Mouse (Mus musculus): ENCODE data around the gene Rapgef5. TPM values are rescaled to one million over a fixed set of nuclear protein-coding genes. Genes with fewer than 3 reads are reported as not detected.

Gene Rapgef5
- polyA plus RNA-seq, 1 experiment from 2014 or later = 15.2 TPM

DNA sequence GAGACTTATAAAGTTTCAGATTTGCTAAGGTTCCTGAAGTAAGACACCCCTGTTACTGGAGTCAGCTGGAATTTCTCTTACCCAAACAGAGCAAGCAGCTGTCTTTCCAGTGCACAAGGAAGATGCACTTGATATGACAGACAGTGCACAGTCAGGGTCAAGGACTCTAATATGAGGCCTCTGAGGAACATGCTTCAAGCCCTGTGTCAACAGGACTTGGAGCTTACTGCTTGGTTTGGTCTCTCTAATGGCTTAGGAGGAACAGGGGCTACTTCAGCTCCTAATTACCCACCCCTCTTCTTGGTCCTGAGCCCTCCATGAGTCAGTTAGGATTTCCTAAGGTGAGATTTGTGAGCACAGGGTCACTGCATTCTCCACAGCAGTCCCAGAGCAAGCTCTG is 244.6 kb downstream of the Rapgef5 start:
- Histone ChIP-seq H3K4me1 (ENCODE audit: control insufficient read depth, insufficient read depth, low read length) (peaks cover 5% of the 10 kb centered on the region), H3K4me3 (ENCODE audit: low read length) (no peak overlapping the region), H3K4me2 (ENCODE audit: low read depth, low read length) (no peak overlapping the region), H3K27me3 (ENCODE audit: control insufficient read depth, insufficient read depth, low read length) (no peaks in the 10 kb centered on the region), H3K9ac (ENCODE audit: low read length) (no peak overlapping the region), H3K36me3 (ENCODE audit: control insufficient read depth, insufficient read depth) (no peaks in the 10 kb centered on the region), H3K9me3 (replicated peaks; ENCODE audit: control insufficient read depth, low read length) (no peaks in the 10 kb centered on the region), H3K27ac (ENCODE audit: low read length) (no peak overlapping the region)
- ATAC-seq (replicated peaks; ENCODE audit: extremely low read depth, insufficient read depth, low FRiP score) = no peak

DNA sequence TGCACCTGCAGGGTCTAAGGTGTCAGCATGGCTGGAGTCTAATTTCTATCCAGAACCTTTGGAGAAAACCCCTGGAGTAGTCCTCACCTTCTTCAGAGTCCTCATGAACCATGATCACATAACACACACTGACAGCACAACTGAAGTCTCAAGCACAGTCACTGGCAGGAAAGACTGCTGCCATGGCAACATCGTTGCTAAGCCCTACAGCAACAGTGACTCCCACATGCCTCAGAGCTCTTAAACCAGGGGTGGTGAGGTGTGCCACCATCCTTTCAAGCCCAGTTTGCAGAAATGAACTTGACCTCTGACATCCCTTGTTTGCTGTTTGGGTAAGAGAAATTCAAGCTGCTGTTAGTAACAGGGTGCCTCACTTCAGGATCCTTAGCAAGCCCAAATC is 245.4 kb downstream of the Rapgef5 start:
- Histone ChIP-seq H3K4me1 (ENCODE audit: control insufficient read depth, insufficient read depth, low read length) (peaks cover 3% of the 10 kb centered on the region; the same call in 1 of the 2 replicates), H3K9me3 (replicated peaks; ENCODE audit: control insufficient read depth, low read length) (0 out of 2 replicates have a peak, but pooled peaks cover under 1% of the 10 kb centered on the region), H3K27me3 (ENCODE audit: control insufficient read depth, insufficient read depth, low read length) (no peaks in the 10 kb centered on the region), H3K4me2 (ENCODE audit: low read depth, low read length) (no peak overlapping the region), H3K27ac (ENCODE audit: low read length) (no peak overlapping the region), H3K4me3 (ENCODE audit: low read length) (no peak overlapping the region), H3K9ac (ENCODE audit: low read length) (no peak overlapping the region), H3K36me3 (ENCODE audit: control insufficient read depth, insufficient read depth) (no peaks in the 10 kb centered on the region)
- ATAC-seq (replicated peaks; ENCODE audit: extremely low read depth, insufficient read depth, low FRiP score) = no peak
- WGBS = 18% methylated on average over 1 of the region's 1 CpGs

DNA sequence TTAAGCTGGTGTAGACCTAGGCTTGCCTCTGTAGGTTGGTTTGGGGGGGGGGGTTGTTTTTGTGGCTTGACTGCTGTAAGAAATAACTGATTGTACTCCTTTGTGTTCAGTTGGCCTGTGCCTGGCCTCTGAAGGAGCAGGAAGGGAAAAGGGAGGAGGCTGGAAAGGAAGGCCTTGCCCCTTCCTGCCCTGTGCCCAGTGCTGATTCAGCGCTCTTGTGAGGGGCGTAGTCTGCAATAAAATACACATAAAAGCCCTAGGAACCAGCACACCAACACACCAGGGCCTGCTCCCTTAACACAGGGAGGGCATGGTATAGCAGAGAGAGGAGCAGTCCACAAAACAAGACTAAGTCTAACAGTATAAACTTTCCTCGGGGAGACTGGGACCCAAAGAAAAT is 247.0 kb downstream of the Rapgef5 start:
- Histone ChIP-seq H3K4me1 (ENCODE audit: control insufficient read depth, insufficient read depth, low read length) (peaks cover 3% of the 10 kb centered on the region; the same call in 1 of the 2 replicates), H3K36me3 (ENCODE audit: control insufficient read depth, insufficient read depth) (no peaks in the 10 kb centered on the region), H3K9ac (ENCODE audit: low read length) (no peak overlapping the region), H3K9me3 (replicated peaks; ENCODE audit: control insufficient read depth, low read length) (0 out of 2 replicates have a peak, but pooled peaks cover 2% of the 10 kb centered on the region), H3K27me3 (ENCODE audit: control insufficient read depth, insufficient read depth, low read length) (no peaks in the 10 kb centered on the region), H3K4me2 (ENCODE audit: low read depth, low read length) (no peak overlapping the region), H3K27ac (ENCODE audit: low read length) (peak overlapping the region; percentile 46), H3K4me3 (ENCODE audit: low read length) (no peak overlapping the region)
- ATAC-seq (replicated peaks; ENCODE audit: extremely low read depth, insufficient read depth, low FRiP score) = peak; percentile 50; the same call in 1 of the 2 replicates
- WGBS = 57% methylated on average over 3 of the region's 3 CpGs

DNA sequence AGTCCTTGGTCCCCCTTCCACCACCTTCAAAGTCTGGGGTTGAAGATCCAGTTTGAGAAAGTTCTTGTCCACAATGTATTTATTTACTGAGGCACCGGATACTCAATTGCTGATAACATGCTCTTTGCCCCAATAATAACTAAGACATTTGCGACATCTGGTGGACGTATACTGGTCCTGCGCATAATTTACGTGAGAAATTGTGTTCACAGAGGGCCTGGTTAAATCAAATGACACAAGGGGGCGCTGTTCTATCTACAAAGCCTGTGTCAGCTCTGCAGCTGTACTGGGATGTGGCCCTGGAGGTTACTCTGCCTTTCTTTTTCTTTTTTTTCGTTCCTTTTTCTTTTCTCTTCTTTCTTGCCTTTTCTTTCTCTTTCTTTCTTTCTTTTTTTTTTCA is 248.6 kb downstream of the Rapgef5 start:
- no peak; the same call in 1 of the 2 replicates for ATAC-seq (replicated peaks; ENCODE audit: extremely low read depth, insufficient read depth, low FRiP score)
- Histone ChIP-seq H3K27me3 (ENCODE audit: control insufficient read depth, insufficient read depth, low read length) (no peaks in the 10 kb centered on the region), H3K9ac (ENCODE audit: low read length) (no peak overlapping the region), H3K27ac (ENCODE audit: low read length) (no peak overlapping the region), H3K4me3 (ENCODE audit: low read length) (no peak overlapping the region), H3K4me1 (ENCODE audit: control insufficient read depth, insufficient read depth, low read length) (peaks cover 3% of the 10 kb centered on the region; the same call in 1 of the 2 replicates), H3K36me3 (ENCODE audit: control insufficient read depth, insufficient read depth) (no peaks in the 10 kb centered on the region), H3K9me3 (replicated peaks; ENCODE audit: control insufficient read depth, low read length) (0 out of 2 replicates have a peak, but pooled peaks cover 2% of the 10 kb centered on the region), H3K4me2 (ENCODE audit: low read depth, low read length) (no peak overlapping the region)
- 8% methylated on average over 7 of the region's 7 CpGs for WGBS

DNA sequence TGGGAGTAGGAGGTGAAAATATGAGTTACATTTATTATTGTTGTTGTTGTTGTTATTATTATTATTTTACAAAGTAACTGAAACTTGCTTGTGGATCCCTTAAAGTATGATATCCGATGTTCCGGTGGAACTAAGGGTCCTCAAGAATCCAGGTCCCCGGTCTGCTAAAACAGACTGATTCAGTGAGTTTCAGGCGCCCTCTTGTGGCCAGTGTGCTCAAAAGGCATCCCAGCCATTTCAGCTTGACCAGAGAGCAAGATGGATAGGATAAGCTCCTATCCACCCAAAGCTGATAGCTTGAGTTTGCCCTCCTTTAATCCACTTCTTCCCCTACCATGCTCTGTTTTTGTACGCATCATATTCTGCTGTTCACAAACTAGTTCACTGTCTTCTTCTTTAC is 252.8 kb downstream of the Rapgef5 start:
- 4% methylated on average over 5 of the region's 5 CpGs for WGBS
- no peak overlapping the region for H3K4me2 ChIP-seq (ENCODE audit: low read depth, low read length)
- H3K4me1 ChIP-seq (ENCODE audit: control insufficient read depth, insufficient read depth, low read length) = no peaks in the 10 kb centered on the region
- H3K27me3 ChIP-seq (ENCODE audit: control insufficient read depth, insufficient read depth, low read length) = no peaks in the 10 kb centered on the region
- no peak overlapping the region for H3K27ac ChIP-seq (ENCODE audit: low read length)
- H3K9ac ChIP-seq (ENCODE audit: low read length) = no peak overlapping the region
- H3K9me3 ChIP-seq (replicated peaks; ENCODE audit: control insufficient read depth, low read length) = 0 out of 2 replicates have a peak, but pooled peaks cover 2% of the 10 kb centered on the region
- no peaks in the 10 kb centered on the region for H3K36me3 ChIP-seq (ENCODE audit: control insufficient read depth, insufficient read depth)
- no peak for ATAC-seq (replicated peaks; ENCODE audit: extremely low read depth, insufficient read depth, low FRiP score)
- no peak overlapping the region for H3K4me3 ChIP-seq (ENCODE audit: low read length)

DNA sequence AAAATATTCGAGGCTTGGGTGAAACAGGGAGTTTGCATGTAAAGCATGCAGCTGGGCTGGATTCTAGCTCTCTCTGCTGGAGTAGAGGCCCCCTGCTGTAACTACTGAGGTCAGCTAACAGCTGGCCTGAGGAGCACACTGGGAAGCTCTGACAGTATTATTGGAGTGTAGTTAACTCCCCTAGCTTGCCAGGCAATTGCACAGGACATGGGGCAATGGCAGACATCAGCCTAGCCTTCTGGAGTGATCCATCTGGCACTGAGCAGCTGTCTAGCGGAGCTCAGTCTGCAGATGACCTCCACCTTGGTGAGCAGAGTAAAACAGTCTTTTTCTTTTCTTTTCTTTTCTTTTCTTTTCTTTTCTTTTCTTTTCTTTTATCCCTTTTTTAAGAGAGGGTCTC is 253.9 kb downstream of the Rapgef5 start:
- WGBS = 48% methylated on average over 2 of the region's 2 CpGs
- Histone ChIP-seq H3K27me3 (ENCODE audit: control insufficient read depth, insufficient read depth, low read length) (no peaks in the 10 kb centered on the region), H3K9me3 (replicated peaks; ENCODE audit: control insufficient read depth, low read length) (0 out of 2 replicates have a peak, but pooled peaks cover 2% of the 10 kb centered on the region), H3K4me3 (ENCODE audit: low read length) (no peak overlapping the region), H3K4me2 (ENCODE audit: low read depth, low read length) (no peak overlapping the region), H3K4me1 (ENCODE audit: control insufficient read depth, insufficient read depth, low read length) (no peaks in the 10 kb centered on the region), H3K27ac (ENCODE audit: low read length) (no peak overlapping the region), H3K9ac (ENCODE audit: low read length) (no peak overlapping the region), H3K36me3 (ENCODE audit: control insufficient read depth, insufficient read depth) (no peaks in the 10 kb centered on the region)
- no peak for ATAC-seq (replicated peaks; ENCODE audit: extremely low read depth, insufficient read depth, low FRiP score)

DNA sequence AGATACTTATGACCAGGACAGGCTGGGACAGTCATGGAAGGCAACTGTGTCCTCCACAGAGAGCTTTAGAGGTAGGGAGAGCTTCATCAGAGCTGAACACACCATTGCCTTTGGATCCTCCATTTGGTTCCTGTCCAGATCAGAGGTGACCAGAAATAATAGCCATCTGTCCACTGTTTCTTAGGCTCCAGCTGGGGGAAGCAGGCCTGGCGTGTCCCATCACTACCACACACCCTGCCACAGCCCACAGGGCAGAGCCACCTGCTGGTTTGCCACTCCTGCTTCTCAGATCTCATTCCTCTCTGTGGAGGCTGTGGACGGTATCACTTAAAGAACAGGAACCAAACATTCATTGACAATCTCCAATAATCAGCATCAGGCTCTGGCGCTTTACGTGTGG is 254.9 kb downstream of the Rapgef5 start:
- Histone ChIP-seq H3K9ac (ENCODE audit: low read length) (no peak overlapping the region), H3K9me3 (replicated peaks; ENCODE audit: control insufficient read depth, low read length) (0 out of 2 replicates have a peak, but pooled peaks cover 2% of the 10 kb centered on the region), H3K4me1 (ENCODE audit: control insufficient read depth, insufficient read depth, low read length) (no peaks in the 10 kb centered on the region), H3K4me2 (ENCODE audit: low read depth, low read length) (no peak overlapping the region), H3K4me3 (ENCODE audit: low read length) (no peak overlapping the region), H3K36me3 (ENCODE audit: control insufficient read depth, insufficient read depth) (no peaks in the 10 kb centered on the region), H3K27ac (ENCODE audit: low read length) (no peak overlapping the region), H3K27me3 (ENCODE audit: control insufficient read depth, insufficient read depth, low read length) (no peaks in the 10 kb centered on the region)
- ATAC-seq (replicated peaks; ENCODE audit: extremely low read depth, insufficient read depth, low FRiP score) = no peak
- 88% methylated on average over 4 of the region's 4 CpGs for WGBS

DNA sequence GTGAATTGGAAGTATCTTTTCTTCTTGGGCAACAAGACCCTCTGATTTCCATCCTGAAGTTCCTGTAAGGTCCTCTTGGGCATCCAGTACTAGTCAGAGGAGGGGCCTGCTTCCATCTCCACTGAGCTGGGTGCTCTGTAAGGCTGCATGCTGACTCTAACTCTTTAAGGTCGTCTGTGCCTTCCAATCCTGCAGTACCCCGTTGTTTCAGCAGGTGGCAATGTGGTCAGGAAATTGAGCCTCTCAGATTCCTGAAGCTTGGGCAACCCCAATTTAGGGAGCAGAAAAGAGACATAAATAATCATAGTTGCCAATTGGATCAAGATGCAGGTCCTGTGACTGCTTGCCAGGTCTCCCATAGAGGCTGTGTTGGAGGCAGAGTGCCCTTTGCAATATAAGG is 256.4 kb downstream of the Rapgef5 start:
- Histone ChIP-seq H3K36me3 (ENCODE audit: control insufficient read depth, insufficient read depth) (no peaks in the 10 kb centered on the region), H3K4me1 (ENCODE audit: control insufficient read depth, insufficient read depth, low read length) (no peaks in the 10 kb centered on the region), H3K27me3 (ENCODE audit: control insufficient read depth, insufficient read depth, low read length) (no peaks in the 10 kb centered on the region), H3K27ac (ENCODE audit: low read length) (no peak overlapping the region), H3K4me3 (ENCODE audit: low read length) (no peak overlapping the region), H3K9ac (ENCODE audit: low read length) (no peak overlapping the region), H3K9me3 (replicated peaks; ENCODE audit: control insufficient read depth, low read length) (no peaks in the 10 kb centered on the region), H3K4me2 (ENCODE audit: low read depth, low read length) (no peak overlapping the region)
- WGBS = 3% methylated on average over 2 of the region's 2 CpGs
- ATAC-seq (replicated peaks; ENCODE audit: extremely low read depth, insufficient read depth, low FRiP score) = no peak

DNA sequence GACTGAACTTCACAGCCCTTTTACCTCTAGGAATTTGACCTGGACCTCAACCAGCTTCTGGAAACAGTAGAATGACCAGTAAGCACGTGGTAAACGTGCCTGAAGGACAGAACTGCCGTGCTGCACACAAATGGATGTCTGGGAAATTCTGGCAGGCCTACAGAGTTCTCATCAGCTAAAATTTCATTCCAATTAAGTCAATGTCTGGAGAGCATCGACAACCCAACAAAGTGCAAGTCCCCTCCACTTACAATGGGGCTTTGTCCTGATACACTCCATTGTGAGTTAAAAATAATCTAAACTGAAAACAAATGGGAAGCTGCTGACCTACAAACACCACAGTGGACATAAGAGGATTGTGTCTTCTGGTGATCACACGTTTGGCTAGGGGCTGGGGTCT is 260.6 kb downstream of the Rapgef5 start:
- H3K27ac ChIP-seq (ENCODE audit: low read length) = no peak overlapping the region
- H3K9ac ChIP-seq (ENCODE audit: low read length) = no peak overlapping the region
- H3K36me3 ChIP-seq (ENCODE audit: control insufficient read depth, insufficient read depth) = no peaks in the 10 kb centered on the region
- H3K4me1 ChIP-seq (ENCODE audit: control insufficient read depth, insufficient read depth, low read length) = no peaks in the 10 kb centered on the region
- ATAC-seq (replicated peaks; ENCODE audit: extremely low read depth, insufficient read depth, low FRiP score) = no peak
- H3K4me3 ChIP-seq (ENCODE audit: low read length) = no peak overlapping the region
- WGBS = 53% methylated on average over 5 of the region's 5 CpGs
- no peak overlapping the region for H3K4me2 ChIP-seq (ENCODE audit: low read depth, low read length)
- no peaks in the 10 kb centered on the region for H3K27me3 ChIP-seq (ENCODE audit: control insufficient read depth, insufficient read depth, low read length)
- no peaks in the 10 kb centered on the region for H3K9me3 ChIP-seq (replicated peaks; ENCODE audit: control insufficient read depth, low read length)
